Mouse (Mus musculus) kidney, adult 18-20 months (tissue): ENCODE measurements around the gene Stk10.

Experiments used
- DNase-seq: peaks from one replicate; pipeline ENCODE4 v3.0.0; 2021

Stk10 gene

GRCm38 (mm10) chr11:32530151-32530550 lies 3.0 kb upstream of the Stk10 start:
- no peak for DNase-seq

GRCm38 (mm10) chr11:32531871-32532764 lies 987 bp upstream of the Stk10 start, which contains the start of gene Efcab9:
Gene Efcab9 (minus strand): TSS chr11:32532081.
- DNase-seq = no peak

- DNase-seq = peak; percentile 24
These were observed 567 bp downstream of the Stk10 start for GRCm38 (mm10) chr11:32533482-32534261.

DNA sequence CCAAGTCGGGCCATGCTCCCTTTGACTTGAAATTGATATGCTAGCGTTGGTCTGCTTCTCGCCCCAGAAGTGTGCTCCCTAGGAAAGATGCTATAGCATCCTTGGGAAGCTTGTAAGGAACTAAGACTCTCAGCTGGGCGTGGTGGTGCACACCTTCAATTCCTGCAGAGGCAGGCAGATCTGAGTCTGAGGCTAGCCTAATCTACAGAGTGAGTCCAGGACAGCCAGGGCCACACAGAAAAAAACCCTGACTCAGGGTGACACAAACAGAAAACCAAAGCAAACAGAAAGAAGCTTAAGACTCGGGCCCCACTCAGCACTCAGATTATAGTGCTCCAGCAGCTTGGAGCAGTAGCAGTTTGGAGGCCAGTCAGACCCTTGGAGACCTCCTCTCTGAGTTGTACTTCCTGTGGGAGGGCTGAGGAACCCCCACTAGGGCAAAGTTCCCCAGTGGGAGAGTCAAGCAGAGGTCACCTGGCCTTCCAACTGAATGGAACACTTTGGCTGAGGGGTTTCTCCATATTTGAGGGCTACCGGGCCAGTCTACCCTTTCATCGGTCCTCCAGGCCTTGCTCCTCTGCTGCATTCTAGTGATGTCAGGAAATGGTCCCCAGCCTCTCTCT lies 1.5 kb downstream of the Stk10 start:
- no peak for DNase-seq

DNA sequence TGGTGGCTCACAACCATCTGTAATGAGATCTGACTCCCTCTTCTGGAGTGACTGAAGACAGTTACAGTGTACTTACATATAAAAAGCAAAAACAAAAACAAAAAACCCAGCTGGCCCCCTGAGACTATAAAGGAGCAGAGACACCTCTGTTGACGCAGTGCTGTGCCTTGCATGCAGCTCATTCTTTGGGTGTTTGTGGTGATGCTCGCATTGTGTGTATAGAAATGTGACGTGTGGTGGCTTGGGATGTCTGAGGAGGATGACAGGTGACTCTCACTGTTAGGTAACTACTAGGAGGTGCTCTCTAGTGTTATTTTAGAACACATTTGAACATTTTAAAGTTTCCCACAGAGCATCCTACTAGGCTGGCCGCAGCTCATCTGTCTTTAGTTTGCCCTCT lies 2.5 kb downstream of the Stk10 start:
- no peak for DNase-seq

- no peak for DNase-seq
These were observed 3.8 kb downstream of the Stk10 start for GRCm38 (mm10) chr11:32536954-32537353.

DNA sequence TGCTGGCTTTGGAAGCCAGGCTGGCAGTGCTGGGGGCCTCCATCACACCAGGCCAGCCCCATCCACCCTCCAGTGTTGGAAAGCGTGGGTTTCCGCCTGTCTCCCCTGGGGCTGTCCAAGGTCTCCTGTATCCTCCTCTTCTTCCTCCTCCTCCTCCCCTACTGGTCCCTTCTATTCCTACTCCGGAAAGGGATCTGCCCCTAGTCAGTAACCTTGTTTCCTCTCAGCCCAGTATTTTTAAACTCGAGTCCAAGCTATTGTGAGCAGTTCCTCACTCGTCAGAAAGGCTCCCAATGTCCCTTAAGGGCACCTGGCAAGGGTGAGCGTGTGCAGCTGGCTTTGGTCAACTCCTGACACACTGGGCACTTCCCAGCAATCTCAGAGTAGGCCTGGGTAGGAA lies 5.3 kb downstream of the Stk10 start:
- peak; percentile 31 for DNase-seq

GRCm38 (mm10) chr11:32538846-32539245 lies 5.7 kb downstream of the Stk10 start:
- no peak for DNase-seq

GRCm38 (mm10) chr11:32539717-32540116 lies 6.6 kb downstream of the Stk10 start:
- no peak for DNase-seq

DNA sequence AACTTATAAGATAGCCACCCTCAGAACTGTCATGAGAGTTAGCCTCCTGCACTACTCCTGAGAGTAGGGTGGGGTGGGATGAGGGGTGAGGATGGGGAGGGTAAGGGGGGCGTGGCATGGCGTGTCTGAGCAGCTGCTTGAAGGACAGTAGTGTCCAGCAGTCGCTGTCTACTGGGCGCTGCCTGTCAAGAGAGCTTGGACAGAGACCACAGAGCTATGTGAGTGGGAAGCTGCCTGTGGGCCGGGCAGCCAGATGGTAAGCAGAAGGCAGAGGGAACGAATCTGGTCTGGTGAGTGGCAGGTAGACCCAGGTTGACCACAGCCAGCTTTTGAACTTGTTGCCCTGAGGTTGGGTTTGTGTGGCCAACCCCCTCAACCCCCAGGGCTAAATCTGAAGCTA lies 7.4 kb downstream of the Stk10 start:
- DNase-seq = no peak

DNA sequence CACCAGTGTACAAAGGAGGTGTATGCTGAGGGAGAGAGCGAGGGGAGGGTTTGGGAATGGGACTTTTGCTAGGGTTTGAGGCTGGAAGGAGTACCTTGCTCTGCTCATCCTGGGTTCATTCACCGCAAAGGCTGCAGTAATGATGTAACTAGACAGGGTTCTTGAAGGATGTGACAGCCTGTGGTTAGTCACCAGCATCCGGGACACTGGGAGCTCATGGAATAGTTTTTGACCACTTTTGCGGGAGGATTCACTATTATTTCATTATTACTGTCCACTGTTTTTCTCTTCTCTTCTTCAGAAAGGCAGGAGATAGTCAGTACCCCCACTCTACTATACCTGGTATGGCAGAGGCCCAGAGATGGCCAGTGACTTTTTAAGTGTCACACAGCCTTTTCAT lies 9.1 kb downstream of the Stk10 start:
- DNase-seq = no peak

DNA sequence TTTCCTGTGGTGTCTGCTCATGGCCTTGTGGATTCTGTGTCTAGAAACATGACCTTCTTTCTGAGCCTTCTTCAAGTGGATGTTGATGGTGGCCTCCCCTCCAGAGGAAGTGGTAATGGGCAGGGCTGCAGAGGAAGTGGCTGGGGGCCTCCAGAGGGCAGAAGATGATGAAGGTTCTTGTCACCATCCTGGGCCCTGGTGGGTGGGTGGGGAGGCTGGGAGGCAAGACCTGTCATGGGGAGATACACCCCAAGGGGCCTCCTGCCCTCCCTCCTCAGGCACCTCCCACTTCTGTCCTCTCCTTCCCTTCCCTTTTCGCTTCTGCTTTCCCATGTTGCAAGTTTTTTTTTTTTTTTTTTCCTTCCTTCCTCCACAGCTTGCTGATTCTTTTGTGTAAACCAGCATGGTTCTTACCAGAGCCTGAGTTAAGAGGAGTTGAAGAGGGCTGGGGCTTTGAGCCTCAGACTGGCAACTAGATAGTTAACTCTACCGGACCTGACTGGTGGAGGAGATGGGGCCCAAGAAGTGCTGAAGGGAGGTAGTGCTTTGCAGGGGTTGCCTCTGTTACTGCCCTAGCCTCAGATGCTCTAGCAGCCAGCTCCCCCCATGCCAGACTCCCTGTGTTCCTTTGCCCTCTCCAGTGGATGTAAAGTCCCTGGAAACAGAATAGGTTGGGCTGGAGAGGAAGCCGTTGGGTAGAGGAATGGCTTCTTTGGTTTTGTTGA lies 9.7 kb downstream of the Stk10 start:
- no peak for DNase-seq

DNA sequence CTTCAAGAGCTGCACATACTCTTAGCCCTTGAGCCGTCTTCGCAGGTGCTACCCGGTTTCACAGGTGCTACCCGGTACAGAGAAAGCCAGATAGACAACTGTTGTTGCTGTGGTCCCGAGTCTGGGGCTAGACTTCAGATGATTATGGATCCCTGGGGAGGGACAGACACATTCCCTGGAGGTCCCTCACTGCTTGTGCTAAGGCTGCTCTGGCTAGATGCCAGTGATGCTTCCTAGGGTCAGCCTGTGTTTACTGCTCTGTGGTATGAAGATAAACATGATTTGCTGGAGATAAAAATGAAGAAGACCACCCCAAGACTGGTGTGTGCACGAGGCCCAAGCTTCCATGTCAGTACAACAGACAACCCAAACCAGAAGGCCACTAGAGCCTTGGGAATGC lies 10.9 kb downstream of the Stk10 start:
- no peak for DNase-seq

DNA sequence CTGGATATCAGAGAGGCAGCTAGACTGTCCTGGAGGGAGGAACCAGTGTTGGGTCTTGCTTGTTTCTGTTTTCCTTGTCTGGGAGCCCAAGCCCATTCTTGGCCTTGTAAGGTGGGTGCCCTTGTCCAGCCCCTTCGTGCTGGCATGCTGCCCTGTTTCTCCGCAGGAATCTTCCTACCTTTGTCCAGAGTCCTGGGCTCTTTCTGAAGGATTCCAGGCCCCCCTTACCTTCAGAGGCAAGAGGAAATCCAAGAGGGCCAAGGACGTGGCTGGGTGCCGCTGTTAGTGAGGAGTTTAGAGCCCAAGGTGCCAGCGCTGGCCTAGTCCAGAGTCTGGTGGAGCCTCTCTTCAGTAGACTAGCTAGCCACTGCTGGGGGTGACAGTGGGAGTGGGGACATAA lies 11.4 kb downstream of the Stk10 start:
- DNase-seq = no peak

GRCm38 (mm10) chr11:32545605-32546004 lies 12.5 kb downstream of the Stk10 start:
- no peak for DNase-seq

- peak; percentile 15 for DNase-seq
These were observed 13.4 kb downstream of the Stk10 start for GRCm38 (mm10) chr11:32546483-32546882.

DNA sequence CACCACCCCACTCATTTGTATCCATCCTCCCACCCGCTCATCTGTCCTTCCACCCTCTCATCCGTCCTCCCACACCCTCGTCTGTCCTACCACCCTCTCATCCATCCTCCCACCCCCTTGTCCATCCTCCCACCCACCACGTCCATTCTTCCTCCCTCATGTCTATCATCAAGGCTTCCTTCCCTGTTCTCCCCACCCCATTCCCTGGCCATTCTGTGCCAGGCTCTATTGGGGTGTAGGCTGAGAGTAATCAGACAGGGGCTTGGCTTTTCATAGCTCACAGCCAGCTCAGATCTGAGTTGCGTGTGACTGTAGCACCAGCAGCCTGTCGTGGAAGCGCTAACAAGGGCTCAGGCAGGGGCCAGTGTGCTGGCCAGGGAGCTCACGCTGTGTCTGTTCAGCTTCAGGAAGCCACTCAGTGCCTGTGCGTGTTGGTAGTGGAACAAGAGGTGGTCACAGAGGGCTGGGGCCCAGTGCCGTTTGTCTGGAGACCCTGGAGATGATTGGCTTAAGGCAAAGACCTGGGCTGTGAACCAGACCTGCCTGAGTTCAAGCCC lies 14.4 kb downstream of the Stk10 start:
- DNase-seq = no peak

DNA sequence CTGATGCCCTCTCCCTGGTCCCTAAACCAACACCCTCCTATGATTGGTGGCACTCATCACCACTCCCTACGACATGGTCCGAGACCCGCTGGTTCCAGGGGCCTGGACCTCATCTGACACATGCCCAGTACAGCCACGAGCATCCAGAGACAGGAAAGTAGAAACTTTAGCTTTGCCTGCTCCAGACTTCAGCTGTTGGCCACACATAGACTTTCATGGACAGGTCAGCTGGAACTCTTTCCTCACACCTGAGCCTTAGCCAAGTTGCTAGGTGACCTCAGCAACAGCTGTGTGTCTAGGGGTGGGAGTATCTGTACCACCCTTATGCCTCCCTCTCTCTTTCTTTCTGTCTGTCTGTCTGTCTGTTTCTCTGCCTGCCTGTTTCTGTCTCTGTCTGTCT lies 15.1 kb downstream of the Stk10 start:
- DNase-seq = no peak

DNA sequence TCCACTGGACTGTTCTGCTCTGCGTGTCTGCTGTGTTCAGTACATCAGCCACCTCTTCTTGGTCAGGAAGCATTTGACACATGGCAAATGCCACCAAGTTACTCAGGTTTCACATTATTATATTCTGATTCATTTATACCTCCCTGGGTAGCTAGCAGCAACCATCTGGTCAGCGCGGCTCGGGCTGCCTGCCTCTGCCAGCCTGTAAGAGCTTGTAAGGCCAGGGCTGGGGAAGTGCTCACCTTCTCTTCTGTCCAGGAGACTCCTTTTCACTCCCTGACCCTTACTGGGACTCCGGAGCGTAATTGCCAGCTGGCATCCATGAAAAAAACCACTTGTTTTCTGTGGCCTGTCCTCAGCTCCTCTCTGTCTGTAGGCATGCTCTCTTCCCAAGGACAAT lies 16.1 kb downstream of the Stk10 start:
- DNase-seq = no peak

- no peak for DNase-seq
These were observed 17.0 kb downstream of the Stk10 start for GRCm38 (mm10) chr11:32550102-32550501.

DNA sequence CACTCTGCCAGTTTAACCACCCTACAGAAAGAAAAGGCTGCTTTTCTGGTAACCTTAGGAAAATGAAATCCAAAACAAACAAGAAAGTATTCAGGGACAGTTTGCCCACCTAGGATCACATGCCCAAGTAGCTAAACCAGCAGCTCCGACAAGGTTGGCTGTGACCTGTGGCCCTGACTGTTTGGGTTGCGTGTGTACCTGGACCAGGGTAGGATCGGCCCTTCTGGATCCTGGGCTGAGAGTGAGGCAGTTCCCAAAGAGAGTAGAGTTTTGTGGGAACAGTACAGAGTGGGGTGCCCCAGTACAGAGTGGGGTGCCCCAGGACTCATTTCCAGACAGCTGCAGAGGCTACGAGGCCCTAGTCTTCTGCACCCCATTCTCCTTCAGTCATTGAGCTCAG lies 18.0 kb downstream of the Stk10 start:
- DNase-seq = no peak

DNA sequence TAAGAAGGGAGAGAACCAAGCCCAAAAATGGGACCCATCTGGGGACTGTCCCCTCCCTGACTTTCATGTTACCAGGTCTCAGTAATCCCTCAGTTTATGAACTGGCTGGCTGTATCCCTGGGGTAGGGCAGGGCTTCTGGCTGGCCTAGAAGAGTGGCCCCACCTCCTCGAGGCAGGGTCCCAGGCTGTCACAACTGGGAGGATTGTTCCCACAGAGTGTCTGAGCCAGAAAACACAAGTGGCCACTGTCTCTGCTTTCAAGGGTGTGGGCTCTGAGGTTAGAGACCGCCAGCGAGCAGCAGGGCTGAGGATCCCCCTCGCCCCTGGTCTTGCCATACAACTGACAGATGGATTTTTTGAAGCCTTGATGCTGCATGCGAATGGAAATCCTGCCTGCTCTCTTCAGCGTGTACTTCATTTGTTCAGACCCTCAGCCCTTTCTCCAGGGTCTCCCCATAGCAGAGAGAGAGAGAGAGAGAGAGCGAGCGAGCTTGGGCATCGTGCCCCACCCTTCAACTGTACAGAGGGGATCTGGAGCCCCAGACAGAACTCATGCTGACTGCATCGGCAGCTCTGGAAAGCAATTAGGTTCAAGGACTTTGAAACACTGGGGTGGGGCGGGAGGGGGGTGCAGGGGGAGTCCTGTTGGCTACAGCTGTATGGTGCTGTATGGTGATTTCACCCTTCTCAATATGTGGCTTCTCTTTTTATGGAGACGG lies 18.6 kb downstream of the Stk10 start:
- no peak for DNase-seq
